Mouse (Mus musculus) E14TG2a.4 (cell line): ENCODE data around the gene Trp63.

Experiments used
- CTCF ChIP-seq: conservative IDR thresholded peaks from 2 replicates; pipeline ENCODE4 v1.5.1; 2014; ENCODE audit warnings: low read length
- POU5F1 ChIP-seq: IDR thresholded peaks from 2 replicates; pipeline ENCODE4 v1.6.1; 2014; ENCODE audit warnings: low read length, borderline replicate concordance

- no peak for TF ChIP-seq CTCF
- TF ChIP-seq POU5F1: no peak
Observed at GRCm38 (mm10) chr16:25663116-25663515, 20.4 kb upstream of the Trp63 start.
